Mouse (Mus musculus): Measurements from ENCODE around the gene Ccdc60.

Gene Ccdc60

GRCm38 (mm10) chr5:116271511-116272227 is 17.1 kb downstream of the Ccdc60 start:
- DNase-seq (ENCODE audit: low spot score), result no peak

GRCm38 (mm10) chr5:116269212-116270145 is 19.3 kb downstream of the Ccdc60 start:
- DNase-seq (ENCODE audit: low spot score), result no peak

- no peak for DNase-seq (ENCODE audit: low spot score)
These were observed 26.1 kb downstream of the Ccdc60 start for GRCm38 (mm10) chr5:116262689-116263088.

GRCm38 (mm10) chr5:116261944-116262343 is 26.8 kb downstream of the Ccdc60 start:
- DNase-seq (ENCODE audit: low spot score), result no peak

- no peak for DNase-seq (ENCODE audit: low spot score)
These were observed 28.4 kb downstream of the Ccdc60 start for GRCm38 (mm10) chr5:116260356-116260755.

GRCm38 (mm10) chr5:116258321-116258860 is 30.4 kb downstream of the Ccdc60 start:
- no peak for DNase-seq (ENCODE audit: low spot score)

- no peak for DNase-seq (ENCODE audit: low spot score)
These were observed 34.9 kb downstream of the Ccdc60 start for GRCm38 (mm10) chr5:116253914-116254313.

GRCm38 (mm10) chr5:116252186-116252585 is 36.6 kb downstream of the Ccdc60 start:
- no peak for DNase-seq (ENCODE audit: low spot score)

- no peak for DNase-seq (ENCODE audit: low spot score)
These were observed 42.1 kb downstream of the Ccdc60 start for GRCm38 (mm10) chr5:116246642-116247041.

- DNase-seq (ENCODE audit: low spot score), result no peak
These were observed 44.3 kb downstream of the Ccdc60 start for GRCm38 (mm10) chr5:116244476-116244875.

GRCm38 (mm10) chr5:116243622-116244021 is 45.2 kb downstream of the Ccdc60 start:
- DNase-seq (ENCODE audit: low spot score), result no peak

- DNase-seq (ENCODE audit: low spot score), result peak; percentile 96
These were observed 56.7 kb downstream of the Ccdc60 start for GRCm38 (mm10) chr5:116231841-116232643.

- DNase-seq (ENCODE audit: low spot score), result no peak
These were observed 60.4 kb downstream of the Ccdc60 start for GRCm38 (mm10) chr5:116228414-116228813.

- DNase-seq (ENCODE audit: low spot score), result no peak
These were observed 64.8 kb downstream of the Ccdc60 start for GRCm38 (mm10) chr5:116224023-116224422.

GRCm38 (mm10) chr5:116221916-116222315 is 66.9 kb downstream of the Ccdc60 start:
- DNase-seq (ENCODE audit: low spot score), result no peak

GRCm38 (mm10) chr5:116219288-116219687 is 69.5 kb downstream of the Ccdc60 start:
- no peak for DNase-seq (ENCODE audit: low spot score)

- DNase-seq (ENCODE audit: low spot score), result peak; percentile 38
These were observed 76.1 kb downstream of the Ccdc60 start for GRCm38 (mm10) chr5:116212706-116213105.

- DNase-seq (ENCODE audit: low spot score), result peak; percentile 36
These were observed 79.2 kb downstream of the Ccdc60 start for GRCm38 (mm10) chr5:116209378-116210091.

GRCm38 (mm10) chr5:116208741-116209368 is 79.9 kb downstream of the Ccdc60 start:
- peak; percentile 90 for DNase-seq (ENCODE audit: low spot score)

GRCm38 (mm10) chr5:116202692-116203091 is 86.1 kb downstream of the Ccdc60 start:
- no peak for DNase-seq (ENCODE audit: low spot score)

- peak; percentile 49 for DNase-seq (ENCODE audit: low spot score)
These were observed 94.3 kb downstream of the Ccdc60 start for GRCm38 (mm10) chr5:116194499-116194898.
